Mouse (Mus musculus) frontal cortex, adult 2 months (tissue): ENCODE results near the gene Smyd5. TPM values are rescaled to one million over a fixed set of nuclear protein-coding genes. Genes with fewer than 3 reads are reported as not detected.

ENCODE experiments used
- DNase-seq, 2 experiments: peaks; one replicate each; pipeline ENCODE4 v3.0.0; 2022; ENCODE audit warnings: low spot score in 1 of 2; ENCODE audit errors: extremely low spot score in 1 of 2
- polyA plus RNA-seq: library from polyadenylated mRNA; depleted of rRNA; stranded (reverse); fragments of >200 nt; gene quantifications from 2 replicates; pipeline ENCODE4 v1.2.3, GENCODE M21; 2012; rRNA removed

The Smyd5 gene
- polyA plus RNA-seq, 1 experiment: 70.6 TPM

DNA sequence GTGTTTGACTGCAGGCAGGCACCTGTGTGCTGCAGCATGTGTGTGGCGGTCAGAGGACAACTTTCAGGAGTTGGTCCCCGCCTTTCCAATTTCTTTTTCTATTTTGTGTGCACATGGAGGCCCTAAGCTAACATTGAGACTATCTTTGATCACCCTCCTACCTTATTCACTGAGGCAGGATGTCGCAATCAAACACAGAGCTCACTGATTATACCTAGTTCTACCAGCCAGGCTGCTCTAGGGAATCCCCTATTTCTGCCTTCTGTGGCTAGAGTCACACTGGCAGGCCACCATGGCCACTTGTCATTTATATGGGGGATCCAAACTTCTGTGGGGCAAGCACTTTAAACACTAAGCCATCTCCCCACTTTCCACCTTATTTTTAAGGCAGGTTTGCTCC is 57.9 kb downstream of the Smyd5 start:
- DNase-seq: no peak

DNA sequence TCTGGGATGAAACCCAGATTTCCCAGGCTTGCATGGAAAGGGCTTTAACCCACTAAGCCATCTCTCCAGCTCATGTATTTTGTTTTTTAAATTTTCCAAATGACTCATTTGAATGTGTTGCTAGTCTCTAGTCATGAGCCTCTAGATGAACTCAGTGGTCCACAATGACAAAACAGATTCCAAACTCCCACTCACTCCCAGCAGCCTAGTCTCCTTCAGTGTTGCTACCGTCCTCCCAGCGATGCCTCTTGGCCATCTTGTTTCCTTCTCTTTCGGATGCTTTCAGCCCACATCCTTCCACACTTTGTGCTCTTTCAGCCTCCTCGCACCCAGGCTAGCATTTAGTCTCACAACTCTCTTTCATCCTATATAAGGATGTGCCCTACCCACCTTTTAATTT is 58.5 kb downstream of the Smyd5 start:
- DNase-seq: no peak

DNA sequence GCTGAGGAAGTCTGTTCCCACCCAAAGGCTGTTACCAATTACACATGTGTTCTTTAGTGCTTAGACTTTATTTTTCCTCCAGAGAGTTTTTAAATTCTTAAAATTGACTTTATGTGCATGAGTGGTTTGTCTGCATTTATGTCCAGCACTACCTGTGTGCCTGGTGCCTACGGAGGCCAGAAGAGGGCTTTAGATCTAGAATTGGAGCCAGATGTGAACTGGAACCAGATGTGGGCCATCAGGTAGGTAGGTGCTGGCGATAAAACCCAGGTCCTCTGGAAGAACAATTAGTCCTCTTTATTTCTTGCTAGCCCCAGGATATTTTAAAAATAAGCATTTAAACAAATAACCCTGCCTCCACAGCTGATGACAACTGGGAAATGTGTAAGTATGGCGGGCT is 59.8 kb downstream of the Smyd5 start:
- DNase-seq: no peak

Other genes with a start within 250 kb of the Smyd5 start
- gene Emx1, start 244.6 kb upstream of the Smyd5 start, polyA plus RNA-seq: 25.4 and 26.9 TPM in 2 replicates
- 137 and 156 TPM in 2 replicates for gene Sfxn5, start 98.6 kb upstream of the Smyd5 start, polyA plus RNA-seq
- 34.1 and 35.7 TPM in 2 replicates for gene Rab11fip5, start 57.4 kb upstream of the Smyd5 start, polyA plus RNA-seq
- not detected in 2 replicates for gene Noto, start 8.1 kb upstream of the Smyd5 start, polyA plus RNA-seq
- 163 and 180 TPM in 2 replicates for gene Cct7, start 19.5 kb downstream of the Smyd5 start, polyA plus RNA-seq
- 33.3 and 35.7 TPM in 2 replicates for gene Pradc1, start 20.0 kb downstream of the Smyd5 start, polyA plus RNA-seq
- 51.0 and 52.0 TPM in 2 replicates for gene Fbxo41, start 71.0 kb downstream of the Smyd5 start, polyA plus RNA-seq
- 27.7 and 59.7 TPM in 2 replicates for gene Egr4, start 81.6 kb downstream of the Smyd5 start, polyA plus RNA-seq
- gene Alms1, start 155.5 kb downstream of the Smyd5 start, polyA plus RNA-seq: 4.5 and 4.7 TPM in 2 replicates